Mouse (Mus musculus) liver (tissue): ENCODE data around the gene Sftpa1.

Source experiments
- DNase-seq: peaks from one replicate; pipeline ENCODE4 v3.0.0-alpha.2; 2020; ENCODE audit warnings: mixed read lengths

Gene Sftpa1

GRCm38 (mm10) chr14:41162663-41163062 lies 31.1 kb downstream of the Sftpa1 start:
- DNase-seq = peak; percentile 56

GRCm38 (mm10) chr14:41167278-41167677 lies 35.7 kb downstream of the Sftpa1 start:
- DNase-seq = no peak

- no peak for DNase-seq
Observed at GRCm38 (mm10) chr14:41168567-41168966, 37.0 kb downstream of the Sftpa1 start.

GRCm38 (mm10) chr14:41170514-41170913 lies 38.9 kb downstream of the Sftpa1 start:
- no peak for DNase-seq

- DNase-seq = no peak
Observed at GRCm38 (mm10) chr14:41174802-41175201, 43.2 kb downstream of the Sftpa1 start.

- DNase-seq = no peak
Observed at GRCm38 (mm10) chr14:41185059-41185821, 53.7 kb downstream of the Sftpa1 start, which contains the start of gene Sftpd. Sftpd (minus strand) TSS chr14:41185149.
